Mouse (Mus musculus): ENCODE measurements around the gene Dgkg. TPM values are rescaled to one million over a fixed set of nuclear protein-coding genes. Genes with fewer than 3 reads are reported as not detected.

Gene Dgkg
- polyA plus RNA-seq, 1 experiment from 2014 or later: 1.4 TPM

- H3K36me3 ChIP-seq (ENCODE audit: control insufficient read depth, insufficient read depth, low read length): no peaks in the 10 kb centered on the region
- H3K9me3 ChIP-seq (ENCODE audit: control insufficient read depth, low read length): no peaks in the 10 kb centered on the region
- peaks cover 5% of the 10 kb centered on the region; the same call in 1 of the 2 replicates for H3K4me1 ChIP-seq (ENCODE audit: control insufficient read depth, insufficient read depth, low read length)
- H3K27ac ChIP-seq (replicated peaks; ENCODE audit: low read depth, low read length): no peak overlapping the region
- no peak overlapping the region for H3K4me3 ChIP-seq (ENCODE audit: low read depth, low read length)
- no peaks in the 10 kb centered on the region for H3K27me3 ChIP-seq (replicated peaks; ENCODE audit: control insufficient read depth, insufficient read depth, low read length)
- H3K4me2 ChIP-seq (ENCODE audit: low read depth, low read length): no peak overlapping the region
- no peak for DNase-seq (ENCODE audit: low spot score)
- ATAC-seq (ENCODE audit: low read depth): no peak
- 80% methylated on average over 8 of the region's 8 CpGs for WGBS
- no peak overlapping the region for H3K9ac ChIP-seq (ENCODE audit: low read depth, low read length)
Observed at GRCm38 (mm10) chr16:22618424-22619056, 38.5 kb downstream of the Dgkg start.

GRCm38 (mm10) chr16:22615805-22616204, 41.2 kb downstream of the Dgkg start:
- WGBS: 78% methylated on average over 4 of the region's 4 CpGs
- Histone ChIP-seq H3K27me3 (replicated peaks; ENCODE audit: control insufficient read depth, insufficient read depth, low read length) (no peaks in the 10 kb centered on the region), H3K4me2 (ENCODE audit: low read depth, low read length) (no peak overlapping the region), H3K27ac (replicated peaks; ENCODE audit: low read depth, low read length) (no peak overlapping the region), H3K9me3 (ENCODE audit: control insufficient read depth, low read length) (no peaks in the 10 kb centered on the region), H3K9ac (ENCODE audit: low read depth, low read length) (no peak overlapping the region), H3K4me3 (ENCODE audit: low read depth, low read length) (no peak overlapping the region), H3K4me1 (ENCODE audit: control insufficient read depth, insufficient read depth, low read length) (peaks cover 6% of the 10 kb centered on the region; the same call in 1 of the 2 replicates), H3K36me3 (ENCODE audit: control insufficient read depth, insufficient read depth, low read length) (no peaks in the 10 kb centered on the region)
- ATAC-seq (ENCODE audit: low read depth) (no peak), DNase-seq (ENCODE audit: low spot score) (no peak)

- no peak overlapping the region for H3K27ac ChIP-seq (replicated peaks; ENCODE audit: low read depth, low read length)
- H3K36me3 ChIP-seq (ENCODE audit: control insufficient read depth, insufficient read depth, low read length): no peaks in the 10 kb centered on the region
- no peaks in the 10 kb centered on the region for H3K9me3 ChIP-seq (ENCODE audit: control insufficient read depth, low read length)
- peaks cover 6% of the 10 kb centered on the region; the same call in 1 of the 2 replicates for H3K4me1 ChIP-seq (ENCODE audit: control insufficient read depth, insufficient read depth, low read length)
- peak; percentile 24 for DNase-seq (ENCODE audit: low spot score)
- no peaks in the 10 kb centered on the region for H3K27me3 ChIP-seq (replicated peaks; ENCODE audit: control insufficient read depth, insufficient read depth, low read length)
- no peak overlapping the region for H3K9ac ChIP-seq (ENCODE audit: low read depth, low read length)
- no peak overlapping the region for H3K4me2 ChIP-seq (ENCODE audit: low read depth, low read length)
- no peak for ATAC-seq (ENCODE audit: low read depth)
- WGBS: 39% methylated on average over 9 of the region's 9 CpGs
- H3K4me3 ChIP-seq (ENCODE audit: low read depth, low read length): no peak overlapping the region
Observed at GRCm38 (mm10) chr16:22613186-22614073, 43.6 kb downstream of the Dgkg start.

GRCm38 (mm10) chr16:22608046-22608445, 49.0 kb downstream of the Dgkg start:
- H3K4me3 ChIP-seq (ENCODE audit: low read depth, low read length): no peak overlapping the region
- ATAC-seq (ENCODE audit: low read depth): no peak

GRCm38 (mm10) chr16:22606989-22607388, 50.0 kb downstream of the Dgkg start:
- no peaks in the 10 kb centered on the region for H3K36me3 ChIP-seq (ENCODE audit: control insufficient read depth, insufficient read depth, low read length)
- no peak overlapping the region for H3K27ac ChIP-seq (replicated peaks; ENCODE audit: low read depth, low read length)
- no peak overlapping the region for H3K9ac ChIP-seq (ENCODE audit: low read depth, low read length)
- no peaks in the 10 kb centered on the region for H3K9me3 ChIP-seq (ENCODE audit: control insufficient read depth, low read length)
- no peak for ATAC-seq (ENCODE audit: low read depth)
- no peak overlapping the region for H3K4me2 ChIP-seq (ENCODE audit: low read depth, low read length)
- no peaks in the 10 kb centered on the region for H3K27me3 ChIP-seq (replicated peaks; ENCODE audit: control insufficient read depth, insufficient read depth, low read length)
- no peak overlapping the region for H3K4me3 ChIP-seq (ENCODE audit: low read depth, low read length)
- whole genome bisulfite sequencing: 80% methylated on average over 4 of the region's 4 CpGs
- H3K4me1 ChIP-seq (ENCODE audit: control insufficient read depth, insufficient read depth, low read length): no peaks in the 10 kb centered on the region
- no peak for DNase-seq (ENCODE audit: low spot score)

More at GRCm38 (mm10) chr16:22608046-22608445, 49.0 kb downstream of the Dgkg start:
- no peaks in the 10 kb centered on the region for H3K36me3 ChIP-seq (ENCODE audit: control insufficient read depth, insufficient read depth, low read length)
- no peak overlapping the region for H3K9ac ChIP-seq (ENCODE audit: low read depth, low read length)
- H3K9me3 ChIP-seq (ENCODE audit: control insufficient read depth, low read length): no peaks in the 10 kb centered on the region
- no peaks in the 10 kb centered on the region for H3K27me3 ChIP-seq (replicated peaks; ENCODE audit: control insufficient read depth, insufficient read depth, low read length)
- no peaks in the 10 kb centered on the region for H3K4me1 ChIP-seq (ENCODE audit: control insufficient read depth, insufficient read depth, low read length)
- H3K27ac ChIP-seq (replicated peaks; ENCODE audit: low read depth, low read length): no peak overlapping the region
- 33% methylated on average over 5 of the region's 6 CpGs for WGBS
- H3K4me2 ChIP-seq (ENCODE audit: low read depth, low read length): no peak overlapping the region
- DNase-seq (ENCODE audit: low spot score): no peak

GRCm38 (mm10) chr16:22602399-22602798, 54.6 kb downstream of the Dgkg start:
- no peaks in the 10 kb centered on the region for H3K9me3 ChIP-seq (ENCODE audit: control insufficient read depth, low read length)
- H3K4me1 ChIP-seq (ENCODE audit: control insufficient read depth, insufficient read depth, low read length): no peaks in the 10 kb centered on the region
- H3K4me3 ChIP-seq (ENCODE audit: low read depth, low read length): no peak overlapping the region
- DNase-seq (ENCODE audit: low spot score): no peak
- no peaks in the 10 kb centered on the region for H3K27me3 ChIP-seq (replicated peaks; ENCODE audit: control insufficient read depth, insufficient read depth, low read length)
- no peaks in the 10 kb centered on the region for H3K36me3 ChIP-seq (ENCODE audit: control insufficient read depth, insufficient read depth, low read length)
- H3K4me2 ChIP-seq (ENCODE audit: low read depth, low read length): no peak overlapping the region
- WGBS: 87% methylated on average over 9 of the region's 9 CpGs
- no peak overlapping the region for H3K9ac ChIP-seq (ENCODE audit: low read depth, low read length)
- ATAC-seq (ENCODE audit: low read depth): no peak
- H3K27ac ChIP-seq (replicated peaks; ENCODE audit: low read depth, low read length): no peak overlapping the region

- Histone ChIP-seq H3K9me3 (ENCODE audit: control insufficient read depth, low read length) (no peaks in the 10 kb centered on the region), H3K27me3 (replicated peaks; ENCODE audit: control insufficient read depth, insufficient read depth, low read length) (no peaks in the 10 kb centered on the region), H3K27ac (replicated peaks; ENCODE audit: low read depth, low read length) (no peak overlapping the region), H3K9ac (ENCODE audit: low read depth, low read length) (no peak overlapping the region), H3K4me2 (ENCODE audit: low read depth, low read length) (no peak overlapping the region), H3K4me3 (ENCODE audit: low read depth, low read length) (no peak overlapping the region), H3K4me1 (ENCODE audit: control insufficient read depth, insufficient read depth, low read length) (no peaks in the 10 kb centered on the region), H3K36me3 (ENCODE audit: control insufficient read depth, insufficient read depth, low read length) (no peaks in the 10 kb centered on the region)
- DNase-seq (ENCODE audit: low spot score) (no peak), ATAC-seq (ENCODE audit: low read depth) (peak; percentile 63; the same call in 1 of the 2 replicates)
- 87% methylated on average over 3 of the region's 3 CpGs for WGBS
Observed at GRCm38 (mm10) chr16:22601756-22602155, 55.3 kb downstream of the Dgkg start.

- no peak overlapping the region for H3K9ac ChIP-seq (ENCODE audit: low read depth, low read length)
Observed at GRCm38 (mm10) chr16:22600108-22600699, 56.8 kb downstream of the Dgkg start.

More at GRCm38 (mm10) chr16:22600108-22600699, 56.8 kb downstream of the Dgkg start:
- Histone ChIP-seq H3K36me3 (ENCODE audit: control insufficient read depth, insufficient read depth, low read length) (no peaks in the 10 kb centered on the region), H3K9me3 (ENCODE audit: control insufficient read depth, low read length) (no peaks in the 10 kb centered on the region), H3K27ac (replicated peaks; ENCODE audit: low read depth, low read length) (no peak overlapping the region), H3K4me2 (ENCODE audit: low read depth, low read length) (no peak overlapping the region), H3K27me3 (replicated peaks; ENCODE audit: control insufficient read depth, insufficient read depth, low read length) (no peaks in the 10 kb centered on the region), H3K4me3 (ENCODE audit: low read depth, low read length) (no peak overlapping the region), H3K4me1 (ENCODE audit: control insufficient read depth, insufficient read depth, low read length) (no peaks in the 10 kb centered on the region)
- ATAC-seq (ENCODE audit: low read depth) (no peak), DNase-seq (ENCODE audit: low spot score) (no peak)
- WGBS: 86% methylated on average over 4 of the region's 4 CpGs

All from embryonic facial prominence, embryonic 14.5 days (tissue).